Mouse (Mus musculus) adrenal gland, adult 2 months (tissue): ENCODE measurements at regions not wholly inside any gene's neighbourhood (a gene's known extent, or its start where the extent isn't known, plus 50 kb on each side); places are given as distances from the start of the nearest gene placed in this dataset.

ENCODE experiments used
- DNase-seq: peaks from one replicate; pipeline ENCODE4 v3.0.0; 2021

GRCm38 (mm10) chr1:75612083-75612720, 66.1 kb downstream of the Slc4a3 start:
- DNase-seq, result no peak

DNA sequence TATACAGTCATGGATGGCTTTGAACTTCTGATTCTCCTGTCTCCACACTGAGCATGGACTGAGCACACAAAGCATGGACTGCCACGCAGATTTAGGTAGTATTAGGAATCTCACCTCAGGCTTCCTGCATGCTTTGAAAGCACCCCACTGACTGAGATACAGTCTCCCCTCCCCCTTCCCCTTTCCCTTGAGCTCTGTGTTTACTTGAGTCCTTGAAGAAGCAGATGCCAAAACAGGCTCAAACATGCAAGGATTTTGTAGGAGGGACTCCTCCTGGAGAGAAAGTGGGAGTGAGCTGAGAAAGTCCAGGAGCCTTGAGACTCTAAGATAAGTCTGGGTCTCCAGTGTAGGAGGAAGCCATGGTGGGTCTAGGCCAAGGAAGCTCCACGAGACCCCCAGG, 67.1 kb downstream of the Slc4a3 start:
- no peak for DNase-seq

GRCm38 (mm10) chr1:75616971-75617370, 70.9 kb downstream of the Slc4a3 start:
- DNase-seq, result no peak

GRCm38 (mm10) chr1:75618367-75618790, 72.3 kb downstream of the Slc4a3 start:
- no peak for DNase-seq

DNA sequence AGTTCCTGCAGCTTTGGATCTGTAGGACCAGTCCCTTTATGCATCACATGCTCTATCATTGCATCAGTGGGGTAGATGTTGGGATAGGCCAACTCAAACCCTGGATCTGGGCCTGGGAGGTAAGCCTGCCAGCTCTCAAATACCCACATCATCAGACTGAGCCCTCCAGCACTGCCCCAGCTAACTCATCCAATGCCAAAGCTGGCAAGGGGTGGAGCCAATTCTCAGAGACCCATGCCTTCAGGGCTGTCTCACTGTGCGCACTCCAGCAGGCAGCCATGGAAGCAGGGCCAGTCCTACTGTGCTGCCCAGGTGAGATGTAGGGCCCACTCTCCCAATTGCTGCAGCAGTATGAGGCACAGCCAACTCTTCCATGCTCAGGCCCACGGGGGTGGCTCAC, 84.2 kb downstream of the Slc4a3 start:
- DNase-seq, result no peak

DNA sequence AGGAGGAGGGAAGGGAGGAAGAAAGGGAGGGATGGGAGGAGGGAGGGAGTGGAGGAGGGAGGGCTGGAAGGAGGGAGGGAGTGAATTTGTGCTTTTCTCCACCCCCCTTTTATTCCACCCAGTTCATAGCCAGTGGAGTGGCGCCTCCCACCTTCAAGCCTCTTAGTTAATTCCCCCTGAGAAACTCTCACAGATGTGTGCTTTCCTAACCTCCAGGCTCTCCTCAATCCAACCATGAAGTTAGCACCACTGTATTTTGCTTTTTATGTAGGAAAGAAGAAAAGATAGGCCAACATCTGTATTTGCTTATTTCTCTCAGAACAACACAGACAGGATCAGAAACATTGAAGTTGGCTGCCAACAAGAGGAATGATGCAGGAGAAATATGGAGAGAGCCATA, 85.7 kb downstream of the Slc4a3 start:
- no peak for DNase-seq

DNA sequence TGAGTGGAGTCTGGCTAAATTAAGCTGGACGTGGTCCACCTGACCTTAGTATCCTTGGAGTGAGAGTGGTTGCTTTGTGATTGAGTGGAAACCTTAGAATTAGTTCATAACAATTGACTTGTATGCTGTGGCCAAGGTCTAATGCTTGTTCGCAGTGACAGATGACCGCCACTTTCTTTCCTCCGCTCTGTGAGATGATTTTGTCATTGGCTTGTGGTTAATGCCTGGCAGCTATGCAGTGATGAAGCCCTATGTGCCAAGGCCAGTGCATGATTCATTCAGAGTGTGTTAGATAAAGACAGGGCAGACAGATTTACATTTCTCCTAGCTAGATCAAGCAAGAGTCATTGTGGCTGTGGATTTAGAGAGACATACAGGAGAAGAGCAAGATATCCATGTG, 89.5 kb downstream of the Slc4a3 start:
- DNase-seq, result peak; percentile 71

- DNase-seq, result no peak
Observed at GRCm38 (mm10) chr1:75639031-75640001, 93.2 kb downstream of the Slc4a3 start.

GRCm38 (mm10) chr1:75642496-75642895, 96.4 kb downstream of the Slc4a3 start:
- no peak for DNase-seq

- DNase-seq, result peak; percentile 61
Observed at GRCm38 (mm10) chr1:75652547-75652946, 106.5 kb downstream of the Slc4a3 start.

GRCm38 (mm10) chr1:75652987-75653573, 107.0 kb downstream of the Slc4a3 start:
- no peak for DNase-seq

- peak; percentile 71 for DNase-seq
Observed at GRCm38 (mm10) chr1:75653671-75654076, 107.6 kb downstream of the Slc4a3 start.

DNA sequence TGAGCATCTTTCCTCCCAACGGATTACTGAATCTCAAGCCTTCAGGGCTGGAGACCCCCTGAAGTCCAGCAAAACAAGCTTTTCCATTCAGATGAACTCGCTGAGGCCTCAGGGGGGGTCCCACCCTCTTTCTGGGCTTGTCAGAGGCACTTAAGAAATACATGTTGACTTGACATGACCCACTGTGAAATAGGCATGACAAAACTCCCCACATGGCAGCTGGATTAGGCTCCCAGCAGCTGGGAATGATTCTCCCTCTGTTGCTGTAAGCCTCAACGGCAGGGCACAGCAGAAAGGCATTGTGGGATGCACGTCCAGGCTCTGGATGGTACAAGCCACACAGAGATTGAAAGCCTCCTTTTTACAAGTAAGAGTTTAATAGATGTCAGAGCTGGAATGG, 110.5 kb downstream of the Slc4a3 start:
- no peak for DNase-seq

GRCm38 (mm10) chr1:75660336-75661100, 114.5 kb downstream of the Slc4a3 start:
- DNase-seq, result peak; percentile 42

GRCm38 (mm10) chr1:75662141-75662990, 116.3 kb downstream of the Slc4a3 start:
- no peak for DNase-seq

GRCm38 (mm10) chr1:75667736-75668269, 121.7 kb downstream of the Slc4a3 start:
- no peak for DNase-seq

GRCm38 (mm10) chr1:75676295-75676694, 130.2 kb downstream of the Slc4a3 start:
- no peak for DNase-seq

- DNase-seq, result no peak
Observed at GRCm38 (mm10) chr1:75677695-75678094, 131.6 kb downstream of the Slc4a3 start.

- no peak for DNase-seq
Observed at GRCm38 (mm10) chr1:75678279-75678678, 132.2 kb downstream of the Slc4a3 start.

- DNase-seq, result no peak
Observed at GRCm38 (mm10) chr1:75680366-75680765, 134.3 kb downstream of the Slc4a3 start.

- no peak for DNase-seq
Observed at GRCm38 (mm10) chr1:75681913-75682312, 135.8 kb downstream of the Slc4a3 start.
